Mouse (Mus musculus) ovary, postnatal 14 days (tissue): ENCODE measurements around the gene Klk15.
"Not testable (repeated sequence)": the region's sequence is repeated elsewhere in the genome, so short reads cannot be mapped to it uniquely, and the experiment has no call there.

Experiments used
- DNase-seq: peaks from one replicate; pipeline ENCODE4 v3.0.0; 2022; ENCODE audit warnings: low spot score

Gene Klk15

GRCm38 (mm10) chr7:43933440-43933839 lies at the start of gene Klk15:
Klk15 (plus strand) TSS chr7:43933740.
- DNase-seq: no peak

GRCm38 (mm10) chr7:43891365-43891764 lies 42.2 kb upstream of the Klk15 start:
- no peak for DNase-seq

DNA sequence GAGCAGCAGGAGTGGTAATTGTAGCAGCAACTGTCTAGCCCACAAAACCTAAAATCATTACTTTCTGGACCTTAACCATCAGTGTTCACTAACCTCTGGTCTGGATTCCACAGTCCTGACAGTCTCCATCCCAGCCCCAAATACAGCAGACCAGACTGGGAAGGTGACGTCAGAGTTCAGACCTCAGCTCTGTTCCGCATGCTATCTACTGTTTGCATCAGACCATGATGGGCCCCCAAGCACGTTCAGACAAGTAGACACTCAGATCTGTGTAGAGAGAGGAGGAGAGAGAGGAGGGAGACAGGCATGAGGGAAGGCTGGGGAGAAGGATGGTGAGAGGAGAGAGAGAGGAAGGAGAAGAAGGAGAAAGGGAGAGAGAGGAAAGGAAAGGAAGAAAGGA lies 41.8 kb upstream of the Klk15 start:
- DNase-seq: no peak

DNA sequence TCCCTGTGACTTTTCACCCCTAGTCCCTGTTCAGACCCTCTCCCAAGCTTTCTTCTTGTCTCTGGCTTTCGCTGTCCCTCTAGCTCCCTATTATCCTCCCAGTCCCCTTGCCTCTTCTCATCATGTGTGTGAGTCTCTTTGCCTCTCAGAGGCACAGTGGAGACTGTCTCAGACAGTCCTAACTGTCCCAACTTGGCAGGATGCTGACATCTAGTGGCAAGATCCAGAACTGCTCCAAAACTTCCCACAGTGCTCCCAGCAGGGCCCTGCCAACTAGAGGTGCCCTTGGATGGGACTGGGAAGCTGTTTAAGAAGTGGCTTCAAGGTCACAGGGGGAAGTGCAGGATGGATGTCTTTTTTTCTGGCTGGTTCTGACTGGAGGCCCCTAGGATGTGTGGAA lies 38.7 kb upstream of the Klk15 start:
- peak; percentile 88 for DNase-seq

GRCm38 (mm10) chr7:43914821-43915220 lies 18.7 kb upstream of the Klk15 start:
- DNase-seq: no peak

DNA sequence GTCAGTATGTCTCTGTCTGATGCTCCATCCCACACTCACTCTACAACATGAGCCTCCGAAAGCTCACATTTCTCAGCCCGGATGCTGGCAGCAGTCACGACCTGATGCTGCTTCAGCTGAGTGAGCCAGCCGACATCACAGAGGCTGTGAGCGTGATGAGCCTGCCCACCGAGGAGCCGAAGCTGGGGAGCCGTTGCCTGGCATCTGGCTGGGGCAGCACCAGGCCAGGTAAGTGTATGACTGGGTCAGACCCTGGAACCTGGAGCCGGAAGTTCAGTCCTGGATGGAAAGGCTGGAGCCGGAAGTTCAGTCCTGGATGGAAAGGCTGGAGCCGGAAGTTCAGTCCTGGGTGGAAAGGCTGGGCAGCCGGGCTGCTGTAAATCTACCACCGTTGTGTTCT lies 15.1 kb upstream of the Klk15 start:
- no peak for DNase-seq

DNA sequence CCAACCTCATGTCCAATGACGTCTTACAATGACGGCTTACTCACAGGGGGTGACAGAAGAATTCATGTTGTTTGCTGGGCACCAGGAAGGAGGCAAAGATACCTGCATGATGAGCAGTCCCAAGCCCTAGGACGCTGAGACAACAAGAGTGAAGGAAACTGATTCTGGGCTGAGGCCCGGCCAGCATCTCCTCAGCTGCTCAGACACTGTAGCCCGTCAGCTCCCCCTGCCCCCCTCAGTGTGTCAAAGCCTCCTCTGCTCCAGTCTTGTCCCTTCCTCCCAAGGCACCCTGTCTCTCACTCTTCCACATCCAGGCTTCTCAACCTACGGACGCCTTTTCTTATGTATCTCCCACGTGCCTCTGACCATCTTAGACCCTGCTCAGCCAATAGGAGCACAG lies 14.7 kb upstream of the Klk15 start:
- no peak for DNase-seq

DNA sequence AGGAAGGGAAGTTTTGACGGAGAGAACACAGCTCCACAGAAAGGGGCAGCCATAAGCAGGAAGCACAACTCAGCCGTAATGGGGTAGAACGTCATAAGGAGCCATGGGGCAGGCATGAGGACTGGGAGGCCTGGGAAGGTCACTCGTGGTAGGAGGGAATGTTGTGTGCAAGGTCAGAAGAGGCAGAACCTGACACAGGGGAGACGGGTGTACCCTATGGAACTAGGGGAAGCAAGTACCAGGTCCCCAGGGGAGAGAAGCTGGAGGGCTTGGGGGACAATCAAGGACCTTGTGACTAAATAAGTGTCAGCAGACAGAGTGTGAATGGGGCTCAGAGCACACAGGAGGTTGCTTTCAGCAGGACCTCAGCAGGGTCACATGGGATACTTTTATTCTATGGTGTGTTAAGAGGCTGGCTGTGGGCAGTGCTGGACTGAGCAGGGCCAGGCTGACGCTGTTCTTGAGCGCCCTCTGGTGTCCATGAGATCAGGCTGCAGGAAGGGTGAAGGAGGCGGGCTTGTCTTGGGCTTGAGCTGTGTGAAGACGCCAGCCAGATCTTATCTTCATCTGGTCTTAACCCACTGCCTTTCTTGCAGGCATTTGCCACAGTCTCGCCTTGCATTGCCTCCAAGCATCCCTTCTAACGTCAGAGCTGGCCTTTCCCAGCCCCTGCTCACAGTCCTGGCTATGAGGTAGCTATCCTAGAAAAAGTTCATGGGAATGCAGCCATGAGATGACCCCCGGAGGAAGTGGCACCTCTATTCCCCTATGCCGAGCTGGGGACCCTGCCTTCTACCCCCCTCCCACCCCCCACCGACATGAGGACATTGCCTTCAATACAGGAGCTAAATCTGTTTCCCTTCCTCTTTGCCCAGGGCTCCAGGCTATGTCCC lies 13.7 kb upstream of the Klk15 start:
- peak; percentile 54 for DNase-seq

DNA sequence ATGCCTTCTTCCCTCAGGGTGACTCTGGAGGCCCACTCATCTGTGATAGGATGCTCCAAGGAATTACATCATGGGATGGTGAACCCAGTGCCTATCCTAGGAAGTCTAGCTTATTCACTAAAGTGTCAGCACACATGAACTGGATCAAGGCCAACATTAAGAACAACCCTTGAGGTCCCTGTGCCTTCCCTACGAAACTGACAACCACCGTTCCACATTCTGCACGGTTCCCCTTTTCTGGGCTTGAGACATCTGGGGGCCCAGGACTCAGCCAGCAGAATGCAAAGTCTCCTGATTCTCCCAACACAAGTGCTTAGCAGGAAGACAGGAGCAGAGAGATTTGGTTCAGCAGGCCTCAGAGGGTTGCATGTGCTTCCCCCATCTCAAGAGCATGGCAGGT lies 13.0 kb upstream of the Klk15 start:
- DNase-seq: no peak

- DNase-seq: no peak
Observed at GRCm38 (mm10) chr7:43921087-43921486, 12.5 kb upstream of the Klk15 start.

DNA sequence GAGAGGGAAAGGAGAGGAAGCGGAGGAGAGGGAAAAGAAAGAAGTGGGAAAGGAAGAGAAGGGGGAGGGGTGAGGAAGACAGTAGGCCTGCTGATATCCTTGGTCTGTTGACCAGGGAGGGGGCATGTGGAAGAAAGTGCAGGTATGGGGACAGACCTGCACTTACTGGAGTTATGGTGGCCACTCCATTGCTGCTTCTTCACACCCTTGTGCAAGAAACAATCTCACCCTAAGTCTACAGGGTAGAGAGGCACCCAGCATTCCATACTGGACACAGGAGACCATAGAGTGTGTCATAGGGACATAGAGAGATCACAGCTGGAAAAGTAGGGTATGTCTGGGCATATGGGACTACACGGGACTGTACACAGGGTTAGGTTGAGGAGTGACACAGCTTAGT lies 11.6 kb upstream of the Klk15 start:
- DNase-seq: no peak

DNA sequence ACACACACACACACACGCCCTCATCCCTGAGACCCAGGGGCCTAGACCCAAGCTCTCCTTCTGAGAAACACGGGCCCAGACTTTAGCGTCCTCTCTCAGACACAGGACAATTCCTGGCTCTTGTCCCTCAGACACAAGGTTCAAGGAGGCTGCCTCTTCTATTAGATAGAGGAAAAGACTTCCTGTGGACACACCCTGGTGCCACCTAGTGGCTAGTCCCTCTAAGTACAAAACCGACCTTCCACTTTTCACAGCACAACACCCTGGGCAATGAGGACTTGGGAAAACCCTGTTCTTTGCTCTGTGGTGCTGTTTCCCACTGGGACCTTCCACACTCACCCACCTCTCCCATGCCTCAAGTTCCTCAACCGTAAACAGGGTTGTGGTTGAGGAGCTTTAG lies 7.6 kb upstream of the Klk15 start:
- no peak for DNase-seq

GRCm38 (mm10) chr7:43928521-43928920 lies 5.0 kb upstream of the Klk15 start:
- no peak for DNase-seq

DNA sequence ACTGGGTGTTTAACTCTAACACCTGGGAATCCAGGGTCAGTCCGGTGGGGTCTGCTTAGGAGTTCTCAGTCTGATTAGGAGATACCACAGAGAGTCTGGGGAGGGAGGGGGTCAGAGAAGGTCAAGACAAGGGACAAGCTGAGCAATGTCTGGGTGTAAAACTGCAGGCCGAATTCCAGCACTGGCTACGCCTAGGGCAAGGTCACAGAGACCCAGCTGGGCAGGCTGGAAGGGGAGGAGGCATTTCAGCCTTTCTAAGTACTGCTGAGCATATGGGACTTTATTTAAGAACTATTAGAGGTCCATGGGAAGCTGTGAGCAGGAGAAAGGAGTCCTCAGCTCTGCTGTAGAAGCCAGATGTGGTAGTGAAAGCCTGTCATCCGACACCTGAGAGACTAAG lies 1.2 kb upstream of the Klk15 start:
- DNase-seq: no peak

- DNase-seq: no peak
Observed at GRCm38 (mm10) chr7:43934747-43935146, 1.2 kb downstream of the Klk15 start.

GRCm38 (mm10) chr7:43936551-43936950 lies 3.0 kb downstream of the Klk15 start:
- no peak for DNase-seq

- not testable (repeated sequence) for DNase-seq
Observed at GRCm38 (mm10) chr7:43942293-43942692, 8.8 kb downstream of the Klk15 start.

GRCm38 (mm10) chr7:43944727-43945264 lies 11.3 kb downstream of the Klk15 start:
- DNase-seq: no peak

GRCm38 (mm10) chr7:43950364-43950763 lies 16.8 kb downstream of the Klk15 start, which contains the start of gene Klk1b8:
Klk1b8 (plus strand) TSS chr7:43950664.
- DNase-seq: no peak

- no peak for DNase-seq
Observed at GRCm38 (mm10) chr7:43952703-43953102, 19.2 kb downstream of the Klk15 start.

- no peak for DNase-seq
Observed at GRCm38 (mm10) chr7:43966451-43966850, 32.9 kb downstream of the Klk15 start, which contains the start of gene Klk1b1. Klk1b1 (plus strand) TSS chr7:43966751.

- DNase-seq: no peak
Observed at GRCm38 (mm10) chr7:43967058-43967457, 33.5 kb downstream of the Klk15 start.

GRCm38 (mm10) chr7:43967612-43968011 lies 34.1 kb downstream of the Klk15 start:
- no peak for DNase-seq

DNA sequence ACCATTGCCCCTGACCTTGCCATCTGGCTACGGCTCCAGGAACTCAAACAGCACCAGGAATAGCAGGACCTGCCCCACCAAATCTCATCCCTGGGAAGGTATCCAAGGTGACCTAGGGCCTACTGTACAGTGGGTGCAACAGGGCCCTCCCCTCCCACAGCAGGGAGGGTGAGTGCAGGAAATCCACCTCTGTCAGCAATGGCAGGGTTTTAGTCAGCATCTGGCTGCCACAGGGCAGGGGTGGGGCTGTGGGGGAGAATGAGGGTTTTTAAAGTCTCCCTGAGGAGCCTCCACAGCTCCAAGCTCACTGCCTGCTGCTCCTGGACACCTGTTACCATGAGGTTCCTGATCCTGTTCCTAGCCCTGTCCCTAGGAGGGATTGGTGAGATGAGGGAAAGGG lies 42.2 kb downstream of the Klk15 start, which contains the start of gene Klk1b9:
Gene Klk1b9 (plus strand): TSS at position 301 of the 400 bp plus-strand sequence.
- not testable (repeated sequence) for DNase-seq
